Mouse (Mus musculus): Measurements from ENCODE around the gene Snrpg. TPM values are rescaled to one million over a fixed set of nuclear protein-coding genes. Genes with fewer than 3 reads are reported as not detected.
A peak's percentile ranks its signal among the peaks of the same experiment; 100 is the strongest.

Snrpg gene
- total and polyA plus RNA-seq, 2 experiments from 2014 or later: 60.1 to 243 TPM

DNA sequence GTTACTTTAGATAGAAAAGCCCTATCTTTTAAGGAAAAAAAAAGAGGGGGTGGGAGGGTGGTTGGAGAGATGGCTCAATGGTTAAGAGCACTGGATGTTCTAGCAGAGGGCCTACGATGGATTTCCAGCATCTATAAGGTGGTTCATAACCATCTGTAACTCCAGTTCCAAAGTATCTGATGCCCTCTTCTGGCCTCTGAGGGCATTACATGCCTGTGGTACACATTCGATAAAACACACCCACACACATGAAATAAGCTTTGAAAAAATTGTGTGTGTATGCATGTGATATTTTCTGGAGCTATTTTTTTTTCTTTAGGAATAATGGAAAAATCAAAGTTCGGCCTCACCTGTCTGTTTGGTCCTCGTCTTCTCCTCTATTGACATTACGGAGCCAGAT, 20.2 kb downstream of the Snrpg start:
- TF ChIP-seq CTCF (IDR thresholded peaks at IDR 0.05): peak; percentile 61
- WGBS: 97% methylated on average over 5 of the region's 5 CpGs
- no peak overlapping the region for H3K27ac ChIP-seq (ENCODE audit: low read depth, low read length)
- H3K4me2 ChIP-seq (ENCODE audit: low read depth, low read length, poor library complexity, severe bottlenecking): no peak overlapping the region
- no peak overlapping the region for H3K4me3 ChIP-seq (ENCODE audit: low read depth, low read length)
- DNase-seq (ENCODE audit: low spot score): no peak
- peaks cover 8% of the 10 kb centered on the region; the same call in 1 of the 2 replicates for H3K4me1 ChIP-seq (ENCODE audit: insufficient read depth, low read length)
- no peaks in the 10 kb centered on the region for H3K27me3 ChIP-seq (ENCODE audit: insufficient read depth, low read length)
- H3K9ac ChIP-seq (replicated peaks; ENCODE audit: low read length, poor library complexity, severe bottlenecking): no peak overlapping the region
- no peak for ATAC-seq (ENCODE audit: low FRiP score)
- H3K36me3 ChIP-seq (ENCODE audit: insufficient read depth, low read length): peaks cover 41% of the 10 kb centered on the region
- H3K9me3 ChIP-seq (ENCODE audit: low read length): no peaks in the 10 kb centered on the region

DNA sequence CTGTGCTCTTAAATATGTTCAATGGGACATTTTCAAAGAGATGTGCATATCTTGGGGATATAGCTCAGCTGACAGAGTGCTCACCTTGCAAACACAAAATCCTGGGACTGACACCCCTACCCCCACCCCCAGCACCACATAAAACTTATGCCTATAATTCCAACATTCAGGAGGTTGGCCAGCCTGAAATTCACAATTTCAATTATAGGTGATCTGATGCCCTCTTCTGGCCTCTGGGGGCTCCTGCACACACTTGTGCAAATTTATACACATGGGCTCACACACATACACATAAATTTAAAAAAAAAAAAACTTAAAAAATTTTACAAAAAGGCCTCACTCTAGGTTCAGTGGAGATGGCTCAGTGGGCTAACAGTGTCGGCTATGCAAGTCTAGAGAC, 22.1 kb downstream of the Snrpg start:
- Histone ChIP-seq H3K4me3 (ENCODE audit: low read depth, low read length) (no peak overlapping the region), H3K4me1 (ENCODE audit: insufficient read depth, low read length) (peaks cover 8% of the 10 kb centered on the region; the same call in 1 of the 2 replicates), H3K27me3 (ENCODE audit: insufficient read depth, low read length) (no peaks in the 10 kb centered on the region), H3K9ac (replicated peaks; ENCODE audit: low read length, poor library complexity, severe bottlenecking) (no peak overlapping the region), H3K4me2 (ENCODE audit: low read depth, low read length, poor library complexity, severe bottlenecking) (no peak overlapping the region), H3K36me3 (ENCODE audit: insufficient read depth, low read length) (peaks cover 32% of the 10 kb centered on the region), H3K27ac (ENCODE audit: low read depth, low read length) (no peak overlapping the region), H3K9me3 (ENCODE audit: low read length) (no peaks in the 10 kb centered on the region)
- WGBS: 100% methylated on average over 1 of the region's 1 CpGs
- TF ChIP-seq CTCF (IDR thresholded peaks at IDR 0.05): peak; percentile 43
- no peak for DNase-seq (ENCODE audit: low spot score)
- no peak for ATAC-seq (ENCODE audit: low FRiP score)

GRCm38 (mm10) chr6:86394078-86394720, 23.1 kb downstream of the Snrpg start:
- no peak overlapping the region for H3K27ac ChIP-seq (ENCODE audit: low read depth, low read length)

DNA sequence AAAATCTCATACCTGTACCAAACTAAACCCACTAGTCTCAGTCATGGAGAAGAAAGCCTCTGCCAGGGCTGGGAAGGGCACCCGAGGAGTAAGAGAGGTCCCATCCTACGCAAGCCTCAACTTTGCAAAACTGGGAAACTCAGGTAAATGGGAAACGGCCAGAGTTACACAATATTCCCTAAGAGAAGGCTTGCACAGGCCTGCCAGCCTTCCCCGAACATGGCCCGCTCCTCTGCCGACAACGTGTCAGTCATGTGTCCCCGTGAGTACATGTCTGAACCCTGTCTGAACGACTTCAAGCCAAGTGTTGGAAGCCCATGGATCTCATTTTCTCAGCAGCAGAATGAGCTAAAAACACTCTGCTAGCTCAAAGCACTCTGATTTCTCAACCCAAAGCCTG, 23.9 kb downstream of the Snrpg start:
- TF ChIP-seq CTCF (IDR thresholded peaks at IDR 0.05): no peak
- peaks cover 19% of the 10 kb centered on the region for H3K36me3 ChIP-seq (ENCODE audit: insufficient read depth, low read length)
- peak overlapping the region; percentile 95 for H3K4me3 ChIP-seq (ENCODE audit: low read depth, low read length)
- WGBS: 90% methylated on average over 9 of the region's 9 CpGs
- no peak for DNase-seq (ENCODE audit: low spot score)
- H3K27ac ChIP-seq (ENCODE audit: low read depth, low read length): no peak overlapping the region
- ATAC-seq (ENCODE audit: low FRiP score): no peak
- H3K9me3 ChIP-seq (ENCODE audit: low read length): no peaks in the 10 kb centered on the region
- peak overlapping the region; percentile 72 for H3K4me2 ChIP-seq (ENCODE audit: low read depth, low read length, poor library complexity, severe bottlenecking)
- H3K9ac ChIP-seq (replicated peaks; ENCODE audit: low read length, poor library complexity, severe bottlenecking): no peak overlapping the region
- no peaks in the 10 kb centered on the region for H3K27me3 ChIP-seq (ENCODE audit: insufficient read depth, low read length)
- peaks cover 8% of the 10 kb centered on the region; the same call in 1 of the 2 replicates for H3K4me1 ChIP-seq (ENCODE audit: insufficient read depth, low read length)

More at GRCm38 (mm10) chr6:86394078-86394720, 23.1 kb downstream of the Snrpg start:
- Histone ChIP-seq H3K9me3 (ENCODE audit: low read length) (no peaks in the 10 kb centered on the region), H3K27me3 (ENCODE audit: insufficient read depth, low read length) (no peaks in the 10 kb centered on the region), H3K4me2 (ENCODE audit: low read depth, low read length, poor library complexity, severe bottlenecking) (no peak overlapping the region), H3K36me3 (ENCODE audit: insufficient read depth, low read length) (peaks cover 22% of the 10 kb centered on the region), H3K4me3 (ENCODE audit: low read depth, low read length) (no peak overlapping the region), H3K9ac (replicated peaks; ENCODE audit: low read length, poor library complexity, severe bottlenecking) (no peak overlapping the region), H3K4me1 (ENCODE audit: insufficient read depth, low read length) (peaks cover 8% of the 10 kb centered on the region; the same call in 1 of the 2 replicates)
- 94% methylated on average over 17 of the region's 17 CpGs for WGBS
- TF ChIP-seq CTCF (IDR thresholded peaks at IDR 0.05): no peak
- ATAC-seq (ENCODE audit: low FRiP score) (no peak), DNase-seq (ENCODE audit: low spot score) (no peak)

DNA sequence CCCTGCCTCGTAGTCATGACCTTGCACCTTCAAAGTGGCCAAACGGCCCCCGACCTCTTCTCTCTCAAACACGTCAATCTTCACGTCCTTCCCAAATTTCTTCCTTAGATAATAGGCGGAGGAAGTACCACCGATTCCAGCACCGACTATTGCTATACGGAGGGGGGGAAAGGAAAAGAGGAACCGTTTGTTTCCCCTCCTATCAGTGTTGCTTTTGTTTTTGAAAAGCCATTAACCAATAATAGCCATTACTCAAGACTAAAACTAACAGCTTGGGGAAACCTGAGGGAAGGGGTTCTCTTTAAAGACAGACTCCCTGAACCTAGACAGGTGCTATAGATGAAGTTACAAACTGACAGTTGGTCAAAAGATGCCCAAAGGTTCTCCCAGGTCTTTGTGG, 24.9 kb downstream of the Snrpg start:
- 13% methylated on average over 10 of the region's 10 CpGs for WGBS
- Histone ChIP-seq H3K36me3 (ENCODE audit: insufficient read depth, low read length) (peaks cover 10% of the 10 kb centered on the region), H3K27ac (ENCODE audit: low read depth, low read length) (peak overlapping the region; percentile 96), H3K4me1 (ENCODE audit: insufficient read depth, low read length) (peaks cover 8% of the 10 kb centered on the region; the same call in 1 of the 2 replicates), H3K27me3 (ENCODE audit: insufficient read depth, low read length) (no peaks in the 10 kb centered on the region), H3K4me2 (ENCODE audit: low read depth, low read length, poor library complexity, severe bottlenecking) (peak overlapping the region; percentile 72), H3K9ac (replicated peaks; ENCODE audit: low read length, poor library complexity, severe bottlenecking) (peak overlapping the region; percentile 98), H3K9me3 (ENCODE audit: low read length) (no peaks in the 10 kb centered on the region), H3K4me3 (ENCODE audit: low read depth, low read length) (peak overlapping the region; percentile 95)
- DNase-seq (ENCODE audit: low spot score) (no peak), ATAC-seq (ENCODE audit: low FRiP score) (no peak)
- TF ChIP-seq CTCF (IDR thresholded peaks at IDR 0.05): no peak

DNA sequence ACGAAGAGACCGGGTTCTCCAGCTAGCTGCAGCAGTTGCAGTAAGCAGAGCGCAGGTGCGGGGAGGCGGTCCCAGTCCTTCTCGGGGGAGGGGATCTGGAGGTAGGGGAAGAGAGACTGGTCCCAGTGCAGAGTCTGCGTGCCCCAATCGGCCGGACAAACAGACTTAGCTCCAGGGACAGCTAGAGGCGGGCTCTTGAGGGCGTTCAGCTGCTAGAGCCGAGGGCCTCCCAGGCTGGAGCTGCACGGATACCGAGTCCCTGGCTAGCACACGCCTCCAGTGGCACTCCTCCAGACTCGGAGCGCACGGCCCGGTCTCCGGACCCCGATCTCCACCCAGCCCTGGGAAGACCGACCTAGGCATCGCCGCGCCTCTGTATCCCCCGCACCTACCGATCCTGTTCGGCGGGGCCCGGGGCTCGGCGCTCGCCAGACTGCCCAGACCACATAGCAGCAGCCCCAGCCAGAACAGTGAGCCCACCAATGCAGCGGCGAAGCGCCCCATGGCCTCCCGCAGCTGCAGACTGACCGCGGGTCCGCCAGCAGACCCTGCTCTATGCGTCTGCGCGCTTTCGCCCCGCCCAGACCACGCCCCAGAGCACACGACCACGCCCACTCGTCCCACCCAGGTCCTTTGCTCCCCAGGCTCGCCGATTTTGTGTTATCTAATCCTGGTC, 25.6 kb downstream of the Snrpg start, which contains the start of gene Pcyox1:
Gene Pcyox1, minus strand, starts transcription at position 574 of the 676 bp plus-strand sequence.
- Histone ChIP-seq H3K4me1 (ENCODE audit: insufficient read depth, low read length) (peaks cover 8% of the 10 kb centered on the region; the same call in 1 of the 2 replicates), H3K27ac (ENCODE audit: low read depth, low read length) (peak within 1 kb of the TSS; percentile 96), H3K9me3 (ENCODE audit: low read length) (no peaks in the 10 kb centered on the region), H3K27me3 (ENCODE audit: insufficient read depth, low read length) (no peaks in the 10 kb centered on the region), H3K4me3 (ENCODE audit: low read depth, low read length) (peak within 1 kb of the TSS; percentile 95), H3K9ac (replicated peaks; ENCODE audit: low read length, poor library complexity, severe bottlenecking) (peak within 1 kb of the TSS; percentile 98), H3K36me3 (ENCODE audit: insufficient read depth, low read length) (peaks cover 3% of the 10 kb centered on the region), H3K4me2 (ENCODE audit: low read depth, low read length, poor library complexity, severe bottlenecking) (peak within 1 kb of the TSS; percentile 72)
- ATAC-seq (ENCODE audit: low FRiP score) (peak; percentile 92), DNase-seq (ENCODE audit: low spot score) (peak; percentile 89)
- TF ChIP-seq CTCF (IDR thresholded peaks at IDR 0.05): no peak
- under 1% methylated on average over 51 of the region's 51 CpGs for whole genome bisulfite sequencing
